Mouse (Mus musculus) cerebellum, adult 18-20 months (tissue): ENCODE data around the gene 9430097D07Rik.

Experiments used
- DNase-seq, 2 experiments: peaks; one replicate each; pipeline ENCODE4 v3.0.0; 2021

Gene 9430097D07Rik

DNA sequence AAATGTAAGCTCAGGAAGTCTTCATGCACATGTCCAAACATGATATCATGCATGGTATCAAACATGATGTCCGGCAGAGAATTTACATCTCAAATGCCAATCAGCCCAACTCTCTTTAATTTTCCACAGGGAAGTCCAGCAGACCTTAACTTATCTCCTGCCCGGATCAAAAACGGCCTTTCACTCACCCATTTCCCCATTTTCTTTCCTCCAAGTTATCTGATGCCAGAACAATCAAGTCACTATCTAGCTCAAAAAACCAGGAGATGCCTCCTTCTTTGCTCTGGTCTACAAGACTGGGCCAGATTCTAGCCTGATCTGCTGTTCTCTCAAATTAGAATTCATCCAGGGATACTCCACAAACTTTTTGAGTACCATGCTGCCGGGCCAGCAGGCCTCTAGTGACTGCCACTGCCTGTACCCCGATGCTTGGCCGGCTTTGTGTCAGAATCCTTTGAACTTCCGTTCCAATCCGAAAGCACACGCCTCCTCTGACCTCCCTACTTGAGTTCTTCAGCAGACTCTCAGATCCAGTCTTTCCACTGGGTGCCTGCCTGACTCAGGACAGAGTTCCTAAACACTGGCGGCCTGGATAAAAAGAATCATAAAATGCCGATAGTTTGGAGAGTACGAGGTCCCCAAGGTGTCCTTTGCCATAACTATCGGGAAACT, 41.3 kb downstream of the 9430097D07Rik start:
- peak in 1 of 2 experiments; percentile 37 for DNase-seq

DNA sequence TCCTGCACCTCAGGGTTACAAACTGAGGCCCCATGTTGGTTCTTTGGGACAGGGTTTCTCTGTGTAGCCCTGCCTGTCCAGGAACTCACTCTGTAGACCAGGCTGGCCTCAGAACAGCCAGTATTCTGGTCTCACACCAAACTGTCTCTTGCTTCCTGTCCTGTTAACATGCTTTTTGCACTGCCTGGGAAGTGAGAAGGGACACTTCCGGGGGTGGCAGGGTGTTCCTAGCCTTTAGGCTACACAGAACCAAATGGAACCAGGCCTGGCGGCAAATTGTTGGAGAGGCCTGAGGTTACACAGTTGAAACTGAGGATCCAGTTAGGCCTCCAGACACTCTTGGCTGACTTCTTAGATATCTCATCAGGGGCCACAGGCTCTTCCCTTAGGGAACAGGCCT, 42.3 kb downstream of the 9430097D07Rik start:
- no peak for DNase-seq

DNA sequence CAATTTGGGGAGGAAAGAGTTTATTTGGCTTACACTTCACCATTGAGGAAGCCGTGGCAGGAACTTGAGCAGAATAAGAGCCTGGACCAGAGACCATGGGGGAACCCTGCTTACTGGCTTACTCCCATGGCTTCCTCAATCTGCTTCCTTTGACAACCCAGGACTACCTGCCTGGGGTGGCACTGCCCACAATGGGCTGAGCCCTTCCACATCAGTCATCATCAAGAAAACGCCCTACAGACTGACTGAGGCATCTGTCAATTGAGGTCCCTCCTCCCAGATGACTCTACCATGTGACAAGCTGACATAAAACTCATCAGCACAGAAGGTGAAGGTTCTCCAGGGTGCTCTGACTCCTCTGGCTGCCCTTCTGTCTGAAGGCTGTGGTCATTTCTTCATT, 45.0 kb downstream of the 9430097D07Rik start:
- DNase-seq: no peak

DNA sequence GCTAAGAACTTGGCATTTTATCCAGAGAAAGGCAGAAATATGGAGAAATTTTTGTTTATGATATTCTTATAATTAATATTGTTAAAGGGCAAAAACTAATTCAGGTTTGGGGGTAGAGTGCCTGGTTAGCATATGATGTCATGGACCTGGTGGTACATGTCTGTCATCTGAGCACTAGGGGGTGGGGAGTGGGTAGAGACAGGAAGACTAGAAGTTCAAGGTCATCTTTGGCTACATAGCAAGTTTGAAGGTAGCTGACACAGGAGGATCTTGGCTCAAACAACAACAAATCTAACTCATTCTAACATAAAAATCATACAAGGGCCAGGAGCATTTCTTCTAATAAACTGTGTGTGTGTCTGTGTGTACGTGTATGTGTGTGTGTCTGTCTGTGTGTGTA, 47.2 kb downstream of the 9430097D07Rik start:
- DNase-seq: no peak

DNA sequence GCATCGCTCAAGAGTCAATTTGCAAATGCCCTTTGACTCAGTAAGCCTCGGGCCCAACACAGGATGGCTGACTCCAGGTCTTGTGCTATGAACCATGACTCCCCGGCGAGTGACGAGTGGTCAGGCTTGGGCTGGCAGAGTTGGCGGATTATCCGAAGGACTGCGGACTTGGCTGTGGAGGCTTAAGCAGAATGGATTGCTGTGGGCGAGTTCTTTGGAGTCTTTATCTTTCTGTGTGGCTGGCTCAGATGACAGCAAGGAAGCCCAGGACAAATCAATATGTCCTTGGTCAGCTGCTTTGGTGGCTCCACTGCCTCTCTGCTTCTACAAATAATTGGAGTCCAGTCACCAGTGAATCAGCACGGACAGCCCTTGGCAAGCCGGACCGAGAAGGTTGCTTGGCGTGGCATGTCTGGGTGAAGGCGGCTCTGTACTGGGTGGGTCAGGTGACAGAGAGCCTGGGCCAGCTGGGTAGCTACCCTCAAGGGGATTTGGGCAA, 48.0 kb downstream of the 9430097D07Rik start:
- DNase-seq: no peak

DNA sequence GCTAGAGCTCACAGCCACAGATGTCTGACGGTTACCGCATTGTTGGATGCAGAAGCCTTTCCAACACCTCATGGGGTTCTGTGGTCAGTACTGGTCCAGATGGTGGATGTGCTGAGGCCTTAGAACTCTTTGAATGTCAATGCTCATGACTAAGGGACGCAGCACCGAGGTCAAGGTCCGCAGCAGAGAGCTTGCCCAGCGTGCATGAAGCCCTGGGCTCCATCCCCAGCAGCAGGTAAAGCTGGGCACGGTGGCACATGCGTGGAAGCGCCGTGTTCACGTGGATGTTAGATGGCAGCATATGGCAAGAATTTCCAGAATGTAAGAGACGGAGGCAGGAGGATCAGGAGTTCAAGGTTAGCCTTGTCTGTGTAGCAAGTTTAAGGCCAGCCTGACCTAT, 49.7 kb downstream of the 9430097D07Rik start:
- DNase-seq: no peak

DNA sequence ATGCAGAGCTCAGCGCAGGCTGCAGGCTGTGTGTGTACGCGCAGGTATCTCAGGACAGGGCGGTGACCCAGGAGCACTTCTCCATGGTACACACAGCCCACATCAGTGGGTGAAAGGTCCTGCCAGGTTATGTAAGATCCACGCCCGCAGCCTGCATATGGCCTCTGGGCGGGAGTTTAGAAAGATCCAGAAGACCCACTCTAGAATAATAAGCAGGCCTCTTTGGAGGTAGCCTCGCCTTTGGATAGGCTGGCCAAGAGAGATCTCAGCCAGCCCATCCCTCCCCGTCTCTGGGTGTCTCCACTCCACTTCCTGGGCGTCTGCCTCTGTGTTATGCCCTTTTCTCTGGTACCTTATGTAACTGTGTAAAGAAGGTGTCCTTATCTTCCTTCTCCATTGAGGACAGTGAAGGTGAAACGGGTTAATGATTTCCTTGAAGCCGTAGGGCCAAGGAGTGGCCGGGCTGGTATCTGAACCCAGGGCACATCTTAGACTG, 50.9 kb downstream of the 9430097D07Rik start:
- DNase-seq: no peak
